Mouse (Mus musculus): Measurements from ENCODE around the gene Syt1. TPM values are rescaled to one million over a fixed set of nuclear protein-coding genes. Genes with fewer than 3 reads are reported as not detected.

The Syt1 gene
- polyA plus RNA-seq, 1 experiment from 2014 or later = 4.5 TPM

- Histone ChIP-seq H3K27ac (ENCODE audit: low read depth, low read length) (no peak overlapping the region), H3K9ac (ENCODE audit: low read depth, low read length) (no peak overlapping the region), H3K9me3 (ENCODE audit: control insufficient read depth) (no peaks in the 10 kb centered on the region), H3K36me3 (ENCODE audit: control insufficient read depth, insufficient read depth) (no peaks in the 10 kb centered on the region), H3K4me3 (ENCODE audit: low read depth, low read length) (no peak overlapping the region), H3K4me2 (replicated peaks; ENCODE audit: low read depth) (no peak overlapping the region), H3K27me3 (replicated peaks; ENCODE audit: control insufficient read depth, insufficient read depth, low read length) (no peaks in the 10 kb centered on the region), H3K4me1 (replicated peaks; ENCODE audit: control insufficient read depth, insufficient read depth, low read length) (no peaks in the 10 kb centered on the region)
- WGBS = 64% methylated on average over 14 of the region's 14 CpGs
- no peak for TF ChIP-seq CTCF (IDR thresholded peaks at IDR 0.05; ENCODE audit: low read depth)
- ATAC-seq = no peak
Measured at GRCm38 (mm10) chr10:108610057-108610644, 400.6 kb downstream of the Syt1 start.

- H3K4me2 ChIP-seq (replicated peaks; ENCODE audit: low read depth) = no peak overlapping the region
- no peak overlapping the region for H3K9ac ChIP-seq (ENCODE audit: low read depth, low read length)
- no peaks in the 10 kb centered on the region; the same call in 1 of the 2 replicates for H3K9me3 ChIP-seq (ENCODE audit: control insufficient read depth)
- H3K4me3 ChIP-seq (ENCODE audit: low read depth, low read length) = no peak overlapping the region
- no peaks in the 10 kb centered on the region for H3K27me3 ChIP-seq (replicated peaks; ENCODE audit: control insufficient read depth, insufficient read depth, low read length)
- no peak for TF ChIP-seq CTCF (IDR thresholded peaks at IDR 0.05; ENCODE audit: low read depth)
- H3K36me3 ChIP-seq (ENCODE audit: control insufficient read depth, insufficient read depth) = no peaks in the 10 kb centered on the region
- no peaks in the 10 kb centered on the region for H3K4me1 ChIP-seq (replicated peaks; ENCODE audit: control insufficient read depth, insufficient read depth, low read length)
- no peak for ATAC-seq
- WGBS = 55% methylated on average over 8 of the region's 8 CpGs
- H3K27ac ChIP-seq (ENCODE audit: low read depth, low read length) = no peak overlapping the region
Measured at GRCm38 (mm10) chr10:108601672-108602412, 408.9 kb downstream of the Syt1 start.

GRCm38 (mm10) chr10:108600693-108601092, 410.1 kb downstream of the Syt1 start:
- Histone ChIP-seq H3K9me3 (ENCODE audit: control insufficient read depth) (no peaks in the 10 kb centered on the region; the same call in 1 of the 2 replicates), H3K9ac (ENCODE audit: low read depth, low read length) (no peak overlapping the region), H3K36me3 (ENCODE audit: control insufficient read depth, insufficient read depth) (no peaks in the 10 kb centered on the region), H3K4me1 (replicated peaks; ENCODE audit: control insufficient read depth, insufficient read depth, low read length) (no peaks in the 10 kb centered on the region), H3K4me3 (ENCODE audit: low read depth, low read length) (no peak overlapping the region), H3K4me2 (replicated peaks; ENCODE audit: low read depth) (no peak overlapping the region), H3K27me3 (replicated peaks; ENCODE audit: control insufficient read depth, insufficient read depth, low read length) (no peaks in the 10 kb centered on the region), H3K27ac (ENCODE audit: low read depth, low read length) (no peak overlapping the region)
- 87% methylated on average over 9 of the region's 9 CpGs for WGBS
- ATAC-seq = no peak
- TF ChIP-seq CTCF (IDR thresholded peaks at IDR 0.05; ENCODE audit: low read depth) = no peak

GRCm38 (mm10) chr10:108597385-108597784, 413.4 kb downstream of the Syt1 start:
- Histone ChIP-seq H3K4me3 (ENCODE audit: low read depth, low read length) (no peak overlapping the region), H3K9me3 (ENCODE audit: control insufficient read depth) (no peaks in the 10 kb centered on the region; the same call in 1 of the 2 replicates), H3K36me3 (ENCODE audit: control insufficient read depth, insufficient read depth) (no peaks in the 10 kb centered on the region), H3K4me1 (replicated peaks; ENCODE audit: control insufficient read depth, insufficient read depth, low read length) (no peaks in the 10 kb centered on the region), H3K27ac (ENCODE audit: low read depth, low read length) (no peak overlapping the region), H3K27me3 (replicated peaks; ENCODE audit: control insufficient read depth, insufficient read depth, low read length) (no peaks in the 10 kb centered on the region), H3K9ac (ENCODE audit: low read depth, low read length) (no peak overlapping the region), H3K4me2 (replicated peaks; ENCODE audit: low read depth) (no peak overlapping the region)
- ATAC-seq = no peak
- 65% methylated on average over 1 of the region's 1 CpGs for WGBS
- peak; percentile 50; the same call in 1 of the 2 replicates for TF ChIP-seq CTCF (IDR thresholded peaks at IDR 0.05; ENCODE audit: low read depth)

- no peak for ATAC-seq
- WGBS = 24% methylated on average over 11 of the region's 11 CpGs
- no peak overlapping the region for H3K27ac ChIP-seq (ENCODE audit: low read depth, low read length)
- no peak for TF ChIP-seq CTCF (IDR thresholded peaks at IDR 0.05; ENCODE audit: low read depth)
- no peaks in the 10 kb centered on the region for H3K27me3 ChIP-seq (replicated peaks; ENCODE audit: control insufficient read depth, insufficient read depth, low read length)
- no peaks in the 10 kb centered on the region for H3K4me1 ChIP-seq (replicated peaks; ENCODE audit: control insufficient read depth, insufficient read depth, low read length)
- H3K4me2 ChIP-seq (replicated peaks; ENCODE audit: low read depth) = no peak overlapping the region; the same call in 1 of the 2 replicates
- no peak overlapping the region for H3K9ac ChIP-seq (ENCODE audit: low read depth, low read length)
- no peaks in the 10 kb centered on the region; the same call in 1 of the 2 replicates for H3K9me3 ChIP-seq (ENCODE audit: control insufficient read depth)
- no peaks in the 10 kb centered on the region for H3K36me3 ChIP-seq (ENCODE audit: control insufficient read depth, insufficient read depth)
- H3K4me3 ChIP-seq (ENCODE audit: low read depth, low read length) = no peak overlapping the region
Measured at GRCm38 (mm10) chr10:108596162-108596927, 414.4 kb downstream of the Syt1 start.

DNA sequence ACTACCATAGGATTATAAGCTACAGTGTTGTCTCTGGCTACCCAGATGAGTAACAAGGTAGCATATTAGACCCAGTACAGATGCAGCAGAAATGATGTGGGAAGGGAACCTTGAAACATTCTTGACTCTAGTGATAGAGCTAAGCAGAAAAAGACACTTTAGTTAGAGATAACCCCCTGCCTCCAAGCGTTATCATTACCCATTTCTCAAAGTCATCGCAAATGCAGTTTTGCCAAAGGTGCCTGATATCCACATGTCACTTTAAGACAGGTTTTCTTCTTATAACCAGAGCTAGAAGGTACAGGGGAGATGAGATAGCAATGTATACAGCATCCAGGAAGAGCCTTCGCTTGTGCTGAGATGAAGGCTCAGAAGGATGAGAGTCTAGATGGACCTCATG, 421.4 kb downstream of the Syt1 start:
- Histone ChIP-seq H3K27ac (ENCODE audit: low read depth, low read length) (no peak overlapping the region), H3K4me2 (replicated peaks; ENCODE audit: low read depth) (no peak overlapping the region), H3K9ac (ENCODE audit: low read depth, low read length) (no peak overlapping the region), H3K4me1 (replicated peaks; ENCODE audit: control insufficient read depth, insufficient read depth, low read length) (no peaks in the 10 kb centered on the region), H3K9me3 (ENCODE audit: control insufficient read depth) (no peaks in the 10 kb centered on the region), H3K36me3 (ENCODE audit: control insufficient read depth, insufficient read depth) (no peaks in the 10 kb centered on the region), H3K27me3 (replicated peaks; ENCODE audit: control insufficient read depth, insufficient read depth, low read length) (no peaks in the 10 kb centered on the region), H3K4me3 (ENCODE audit: low read depth, low read length) (no peak overlapping the region)
- TF ChIP-seq CTCF (IDR thresholded peaks at IDR 0.05; ENCODE audit: low read depth) = no peak
- WGBS = 88% methylated on average over 3 of the region's 3 CpGs
- no peak for ATAC-seq

All from intestine, postnatal 0 days (tissue).